Mouse (Mus musculus): Measurements from ENCODE around the gene Gm13762. TPM values are rescaled to one million over a fixed set of nuclear protein-coding genes. Genes with fewer than 3 reads are reported as not detected.
"Not testable (repeated sequence)": the region's sequence is repeated elsewhere in the genome, so short reads cannot be mapped to it uniquely, and the experiment has no call there.

The Gm13762 gene
- not detected in 2 replicates for polyA plus RNA-seq (2014; fragmentation: Nextera tagmentation; extraction: Ambion mirVana)

GRCm38 (mm10) chr2:88980181-88980580 lies at the start of gene Gm13762:
Gm13762 (minus strand) TSS chr2:88980281.
- Histone ChIP-seq H3K36me3 (ENCODE audit: control insufficient read depth, insufficient read depth, low read length) (no peaks in the 10 kb centered on the region), H3K4me1 (replicated peaks; ENCODE audit: control insufficient read depth, insufficient read depth, low read length) (no peaks in the 10 kb centered on the region), H3K27ac (ENCODE audit: low read depth, low read length) (no peak within 1 kb of the TSS), H3K4me3 (ENCODE audit: low read depth, low read length) (no peak within 1 kb of the TSS), H3K9ac (ENCODE audit: low read depth, low read length) (no peak within 1 kb of the TSS), H3K9me3 (ENCODE audit: control insufficient read depth, low read length) (no peaks in the 10 kb centered on the region), H3K4me2 (replicated peaks; ENCODE audit: low read depth, low read length) (no peak within 1 kb of the TSS), H3K27me3 (ENCODE audit: control insufficient read depth, insufficient read depth, low read length) (no peaks in the 10 kb centered on the region)
- ATAC-seq (ENCODE audit: low FRiP score) (no peak), DNase-seq (ENCODE audit: low spot score) (no peak)
- WGBS: 84% methylated on average over 1 of the region's 1 CpGs

DNA sequence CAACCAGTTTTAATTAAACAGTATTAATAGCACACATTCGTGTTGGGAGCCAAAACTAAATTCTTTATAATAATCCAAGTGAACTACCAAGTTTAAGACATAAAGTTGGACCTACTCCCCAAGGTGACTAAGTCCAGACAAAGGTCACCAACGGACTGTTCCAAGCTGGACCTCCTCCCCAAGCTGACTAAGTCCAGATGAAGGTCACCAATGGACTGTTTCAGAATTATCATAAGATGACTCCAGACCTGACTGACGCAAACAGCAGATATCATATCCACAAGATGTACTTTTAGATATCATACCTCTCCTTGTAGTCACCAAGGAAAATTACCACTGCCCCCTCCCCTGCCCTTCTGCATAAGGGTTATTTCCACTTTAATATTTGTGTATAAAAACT lies 41.4 kb upstream of the Gm13762 start:
- H3K9me3 ChIP-seq (ENCODE audit: control insufficient read depth, low read length); H3K27ac ChIP-seq (ENCODE audit: low read depth, low read length); DNase-seq (ENCODE audit: low spot score); H3K36me3 ChIP-seq (ENCODE audit: control insufficient read depth, insufficient read depth, low read length); H3K27me3 ChIP-seq (ENCODE audit: control insufficient read depth, insufficient read depth, low read length); H3K4me2 ChIP-seq (replicated peaks; ENCODE audit: low read depth, low read length); H3K9ac ChIP-seq (ENCODE audit: low read depth, low read length); H3K4me1 ChIP-seq (replicated peaks; ENCODE audit: control insufficient read depth, insufficient read depth, low read length); H3K4me3 ChIP-seq (ENCODE audit: low read depth, low read length); ATAC-seq (ENCODE audit: low FRiP score): not testable (repeated sequence)
- WGBS: 74% methylated on average over 3 of the region's 3 CpGs

- H3K4me2 ChIP-seq (replicated peaks; ENCODE audit: low read depth, low read length): no peak within 1 kb of the TSS
- WGBS: 88% methylated on average over 1 of the region's 1 CpGs
- no peaks in the 10 kb centered on the region for H3K9me3 ChIP-seq (ENCODE audit: control insufficient read depth, low read length)
- no peak for ATAC-seq (ENCODE audit: low FRiP score)
- H3K4me3 ChIP-seq (ENCODE audit: low read depth, low read length): no peak within 1 kb of the TSS
- DNase-seq (ENCODE audit: low spot score): no peak
- H3K27me3 ChIP-seq (ENCODE audit: control insufficient read depth, insufficient read depth, low read length): no peaks in the 10 kb centered on the region
- no peak within 1 kb of the TSS for H3K27ac ChIP-seq (ENCODE audit: low read depth, low read length)
- no peaks in the 10 kb centered on the region for H3K36me3 ChIP-seq (ENCODE audit: control insufficient read depth, insufficient read depth, low read length)
- H3K9ac ChIP-seq (ENCODE audit: low read depth, low read length): no peak within 1 kb of the TSS
- H3K4me1 ChIP-seq (replicated peaks; ENCODE audit: control insufficient read depth, insufficient read depth, low read length): no peaks in the 10 kb centered on the region
Measured at GRCm38 (mm10) chr2:89018240-89018639, 38.2 kb upstream of the Gm13762 start, which contains the start of gene Olfr1216. Olfr1216 (minus strand) TSS chr2:89018340.

- Histone ChIP-seq H3K9me3 (ENCODE audit: control insufficient read depth, low read length) (no peaks in the 10 kb centered on the region), H3K27ac (ENCODE audit: low read depth, low read length) (no peak within 1 kb of the TSS), H3K9ac (ENCODE audit: low read depth, low read length) (no peak within 1 kb of the TSS), H3K4me3 (ENCODE audit: low read depth, low read length) (no peak within 1 kb of the TSS), H3K4me2 (replicated peaks; ENCODE audit: low read depth, low read length) (no peak within 1 kb of the TSS), H3K27me3 (ENCODE audit: control insufficient read depth, insufficient read depth, low read length) (no peaks in the 10 kb centered on the region), H3K4me1 (replicated peaks; ENCODE audit: control insufficient read depth, insufficient read depth, low read length) (no peaks in the 10 kb centered on the region), H3K36me3 (ENCODE audit: control insufficient read depth, insufficient read depth, low read length) (no peaks in the 10 kb centered on the region)
- 74% methylated on average over 2 of the region's 2 CpGs for WGBS
- ATAC-seq (ENCODE audit: low FRiP score) (no peak), DNase-seq (ENCODE audit: low spot score) (no peak)
Measured at GRCm38 (mm10) chr2:89006873-89007272, 26.8 kb upstream of the Gm13762 start, which contains the start of gene Olfr1215. Olfr1215 (minus strand) TSS chr2:89006973.

DNA sequence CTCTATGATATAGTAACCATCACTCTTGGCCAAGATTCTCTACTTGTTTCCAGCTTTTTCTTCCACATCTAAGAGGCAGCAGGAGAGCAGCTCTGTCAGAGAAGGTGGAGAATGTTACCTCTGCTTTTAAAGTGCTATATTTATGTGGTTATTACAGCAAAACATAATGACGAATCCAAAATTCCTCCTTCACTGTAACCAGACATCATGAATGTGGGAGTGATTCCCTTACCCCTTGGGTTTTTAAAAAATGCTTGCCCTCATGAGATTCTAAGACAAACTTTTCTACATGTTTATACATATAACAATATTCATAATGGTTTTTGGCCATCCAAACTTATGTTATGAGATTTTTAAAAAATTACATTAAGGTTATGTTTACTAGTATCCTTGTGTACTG lies 12.5 kb upstream of the Gm13762 start, which contains the start of gene Olfr1214:
Olfr1214 (minus strand) TSS at position 101 of the 400 bp plus-strand sequence.
- WGBS: 94% methylated on average over 1 of the region's 1 CpGs

GRCm38 (mm10) chr2:88953669-88954068 lies 26.4 kb downstream of the Gm13762 start, which contains the start of gene Olfr1212:
Olfr1212 (plus strand) TSS chr2:88953969.
- Histone ChIP-seq H3K4me3 (ENCODE audit: low read depth, low read length) (no peak within 1 kb of the TSS), H3K36me3 (ENCODE audit: control insufficient read depth, insufficient read depth, low read length) (no peaks in the 10 kb centered on the region), H3K27me3 (ENCODE audit: control insufficient read depth, insufficient read depth, low read length) (no peaks in the 10 kb centered on the region), H3K4me2 (replicated peaks; ENCODE audit: low read depth, low read length) (no peak within 1 kb of the TSS), H3K9me3 (ENCODE audit: control insufficient read depth, low read length) (no peaks in the 10 kb centered on the region), H3K27ac (ENCODE audit: low read depth, low read length) (no peak within 1 kb of the TSS), H3K9ac (ENCODE audit: low read depth, low read length) (no peak within 1 kb of the TSS), H3K4me1 (replicated peaks; ENCODE audit: control insufficient read depth, insufficient read depth, low read length) (no peaks in the 10 kb centered on the region)
- no peak for DNase-seq (ENCODE audit: low spot score)
- no peak for ATAC-seq (ENCODE audit: low FRiP score)

More for the DNA sequence above, 12.5 kb upstream of the Gm13762 start, which contains the start of gene Olfr1214:
- Histone ChIP-seq H3K9me3 (ENCODE audit: control insufficient read depth, low read length) (no peaks in the 10 kb centered on the region), H3K4me2 (replicated peaks; ENCODE audit: low read depth, low read length) (no peak within 1 kb of the TSS), H3K9ac (ENCODE audit: low read depth, low read length) (no peak within 1 kb of the TSS), H3K27ac (ENCODE audit: low read depth, low read length) (no peak within 1 kb of the TSS), H3K36me3 (ENCODE audit: control insufficient read depth, insufficient read depth, low read length) (no peaks in the 10 kb centered on the region), H3K4me1 (replicated peaks; ENCODE audit: control insufficient read depth, insufficient read depth, low read length) (no peaks in the 10 kb centered on the region), H3K27me3 (ENCODE audit: control insufficient read depth, insufficient read depth, low read length) (no peaks in the 10 kb centered on the region), H3K4me3 (ENCODE audit: low read depth, low read length) (no peak within 1 kb of the TSS)
- no peak for ATAC-seq (ENCODE audit: low FRiP score)
- DNase-seq (ENCODE audit: low spot score): no peak

- 97% methylated on average over 1 of the region's 1 CpGs for WGBS
- Histone ChIP-seq H3K4me1 (replicated peaks; ENCODE audit: control insufficient read depth, insufficient read depth, low read length) (no peaks in the 10 kb centered on the region), H3K4me3 (ENCODE audit: low read depth, low read length) (no peak within 1 kb of the TSS), H3K27ac (ENCODE audit: low read depth, low read length) (no peak within 1 kb of the TSS), H3K4me2 (replicated peaks; ENCODE audit: low read depth, low read length) (no peak within 1 kb of the TSS), H3K9me3 (ENCODE audit: control insufficient read depth, low read length) (no peaks in the 10 kb centered on the region), H3K27me3 (ENCODE audit: control insufficient read depth, insufficient read depth, low read length) (no peaks in the 10 kb centered on the region), H3K9ac (ENCODE audit: low read depth, low read length) (no peak within 1 kb of the TSS), H3K36me3 (ENCODE audit: control insufficient read depth, insufficient read depth, low read length) (no peaks in the 10 kb centered on the region)
- DNase-seq (ENCODE audit: low spot score) (no peak), ATAC-seq (ENCODE audit: low FRiP score) (no peak)
Measured at GRCm38 (mm10) chr2:88938011-88938410, 42.1 kb downstream of the Gm13762 start, which contains the start of gene Olfr1211. Olfr1211 (minus strand) TSS chr2:88938111.

Other genes starting within 250 kb of the Gm13762 start
- not detected in 2 replicates for gene Olfr1197, start 247.9 kb downstream of the Gm13762 start, polyA plus RNA-seq (2014; fragmentation: Nextera tagmentation; extraction: Ambion mirVana)
- gene Olfr1198, start 228.9 kb downstream of the Gm13762 start, polyA plus RNA-seq (2014; fragmentation: Nextera tagmentation; extraction: Ambion mirVana): not detected in 2 replicates
- not detected in 2 replicates for gene Olfr1199, start 219.8 kb downstream of the Gm13762 start, polyA plus RNA-seq (2014; fragmentation: Nextera tagmentation; extraction: Ambion mirVana)
- gene Olfr1200, start 209.8 kb downstream of the Gm13762 start, polyA plus RNA-seq (2014; fragmentation: Nextera tagmentation; extraction: Ambion mirVana): not detected in 2 replicates
- not detected in 2 replicates for gene Olfr1201, start 187.2 kb downstream of the Gm13762 start, polyA plus RNA-seq (2014; fragmentation: Nextera tagmentation; extraction: Ambion mirVana)
- gene Olfr1202, start 165.8 kb downstream of the Gm13762 start, polyA plus RNA-seq (2014; fragmentation: Nextera tagmentation; extraction: Ambion mirVana): not detected in 2 replicates
- gene Olfr1205, start 150.5 kb downstream of the Gm13762 start, polyA plus RNA-seq (2014; fragmentation: Nextera tagmentation; extraction: Ambion mirVana): not detected in 2 replicates
- gene Olfr1204, start 131.0 kb downstream of the Gm13762 start, polyA plus RNA-seq (2014; fragmentation: Nextera tagmentation; extraction: Ambion mirVana): not detected in 2 replicates
- gene Olfr1206, start 117.0 kb downstream of the Gm13762 start, polyA plus RNA-seq (2014; fragmentation: Nextera tagmentation; extraction: Ambion mirVana): not detected in 2 replicates
- not detected in 2 replicates for gene Olfr1208, start 78.0 kb downstream of the Gm13762 start, polyA plus RNA-seq (2014; fragmentation: Nextera tagmentation; extraction: Ambion mirVana)
- not detected in 2 replicates for gene Olfr1209, start 65.1 kb downstream of the Gm13762 start, polyA plus RNA-seq (2014; fragmentation: Nextera tagmentation; extraction: Ambion mirVana)
- not detected in 2 replicates for gene Olfr1211, start 42.2 kb downstream of the Gm13762 start, polyA plus RNA-seq (2014; fragmentation: Nextera tagmentation; extraction: Ambion mirVana)
- not detected in 2 replicates for gene Olfr1212, start 26.3 kb downstream of the Gm13762 start, polyA plus RNA-seq (2014; fragmentation: Nextera tagmentation; extraction: Ambion mirVana)
- gene Olfr1214, start 12.4 kb upstream of the Gm13762 start, polyA plus RNA-seq (2014; fragmentation: Nextera tagmentation; extraction: Ambion mirVana): not detected in 2 replicates
- not detected in 2 replicates for gene Olfr1215, start 26.7 kb upstream of the Gm13762 start, polyA plus RNA-seq (2014; fragmentation: Nextera tagmentation; extraction: Ambion mirVana)
- not detected in 2 replicates for gene Olfr1216, start 38.1 kb upstream of the Gm13762 start, polyA plus RNA-seq (2014; fragmentation: Nextera tagmentation; extraction: Ambion mirVana)
- gene Olfr1217, start 51.8 kb upstream of the Gm13762 start, polyA plus RNA-seq (2014; fragmentation: Nextera tagmentation; extraction: Ambion mirVana): not detected in 2 replicates
- not detected in 2 replicates for gene Olfr1218, start 80.9 kb upstream of the Gm13762 start, polyA plus RNA-seq (2014; fragmentation: Nextera tagmentation; extraction: Ambion mirVana)
- gene Olfr1219, start 103.2 kb upstream of the Gm13762 start, polyA plus RNA-seq (2014; fragmentation: Nextera tagmentation; extraction: Ambion mirVana): not detected in 2 replicates
- not detected in 2 replicates for gene Olfr1220, start 126.6 kb upstream of the Gm13762 start, polyA plus RNA-seq (2014; fragmentation: Nextera tagmentation; extraction: Ambion mirVana)
- not detected in 2 replicates for gene Olfr1221, start 137.0 kb upstream of the Gm13762 start, polyA plus RNA-seq (2014; fragmentation: Nextera tagmentation; extraction: Ambion mirVana)
- not detected in 2 replicates for gene Olfr1222, start 152.8 kb upstream of the Gm13762 start, polyA plus RNA-seq (2014; fragmentation: Nextera tagmentation; extraction: Ambion mirVana)
- not detected in 2 replicates for gene Olfr1223, start 171.3 kb upstream of the Gm13762 start, polyA plus RNA-seq (2014; fragmentation: Nextera tagmentation; extraction: Ambion mirVana)
- not detected in 2 replicates for gene Olfr1224-ps1, start 183.8 kb upstream of the Gm13762 start, polyA plus RNA-seq (2014; fragmentation: Nextera tagmentation; extraction: Ambion mirVana)
- not detected in 2 replicates for gene Olfr1225, start 194.4 kb upstream of the Gm13762 start, polyA plus RNA-seq (2014; fragmentation: Nextera tagmentation; extraction: Ambion mirVana)
- not detected in 2 replicates for gene Olfr1226, start 219.8 kb upstream of the Gm13762 start, polyA plus RNA-seq (2014; fragmentation: Nextera tagmentation; extraction: Ambion mirVana)